Mouse (Mus musculus): ENCODE measurements around the gene Pnkd.

- TF ChIP-seq POLR2A (IDR thresholded peaks at IDR 0.05; ENCODE audit: extremely low read depth, insufficient read depth, low read length) (no peak), CTCF (IDR thresholded peaks at IDR 0.05; ENCODE audit: low read depth, low read length) (no peak)
Measured at GRCm38 (mm10) chr1:74262510-74262909, 22.2 kb upstream of the Pnkd start.
